Mouse (Mus musculus): ENCODE measurements at regions not wholly inside any gene's neighbourhood (a gene's known extent, or its start where the extent isn't known, plus 50 kb on each side); places are given as distances from the start of the nearest gene placed in this dataset.

GRCm38 (mm10) chr12:28181265-28181664 lies 370.9 kb downstream of the Dcdc2c start:
- no peak for DNase-seq (ENCODE audit: low spot score in 2 of 2)

- no peak for DNase-seq (ENCODE audit: low spot score in 2 of 2)
Observed at GRCm38 (mm10) chr12:28176016-28176415, 376.2 kb downstream of the Dcdc2c start.

- DNase-seq (ENCODE audit: low spot score in 2 of 2), result no peak
Observed at GRCm38 (mm10) chr12:28174078-28174477, 378.1 kb downstream of the Dcdc2c start.

GRCm38 (mm10) chr12:28158786-28159185 lies 393.4 kb downstream of the Dcdc2c start:
- no peak for DNase-seq (ENCODE audit: low spot score in 2 of 2)

GRCm38 (mm10) chr12:28150759-28151158 lies 401.4 kb downstream of the Dcdc2c start:
- DNase-seq (ENCODE audit: low spot score in 2 of 2), result no peak

GRCm38 (mm10) chr12:28135810-28136592 lies 416.2 kb downstream of the Dcdc2c start:
- DNase-seq (ENCODE audit: low spot score in 2 of 2), result no peak

GRCm38 (mm10) chr12:28122766-28123165 lies 429.4 kb downstream of the Dcdc2c start:
- no peak for DNase-seq (ENCODE audit: low spot score in 2 of 2)

- DNase-seq (ENCODE audit: low spot score in 2 of 2), result no peak
Observed at GRCm38 (mm10) chr12:28120106-28120505, 432.1 kb downstream of the Dcdc2c start.

- no peak for DNase-seq (ENCODE audit: low spot score in 2 of 2)
Observed at GRCm38 (mm10) chr12:28090673-28091072, 461.5 kb downstream of the Dcdc2c start.

GRCm38 (mm10) chr12:28085460-28085859 lies 466.7 kb downstream of the Dcdc2c start:
- DNase-seq (ENCODE audit: low spot score in 2 of 2), result no peak

GRCm38 (mm10) chr12:28076606-28077005 lies 475.6 kb downstream of the Dcdc2c start:
- no peak for DNase-seq (ENCODE audit: low spot score in 2 of 2)

GRCm38 (mm10) chr12:28068584-28068983 lies 483.6 kb downstream of the Dcdc2c start:
- no peak for DNase-seq (ENCODE audit: low spot score in 2 of 2)

- DNase-seq (ENCODE audit: low spot score in 2 of 2), result no peak
Observed at GRCm38 (mm10) chr12:28060281-28060680, 491.9 kb downstream of the Dcdc2c start.

GRCm38 (mm10) chr12:28055518-28056280 lies 496.5 kb downstream of the Dcdc2c start:
- DNase-seq (ENCODE audit: low spot score in 2 of 2), result peak; percentile 6 to 7

- no peak for DNase-seq (ENCODE audit: low spot score in 2 of 2)
Observed at GRCm38 (mm10) chr12:28054444-28054843, 497.8 kb downstream of the Dcdc2c start.

- no peak for DNase-seq (ENCODE audit: low spot score in 2 of 2)
Observed at GRCm38 (mm10) chr12:28047989-28048388, 504.2 kb downstream of the Dcdc2c start.

- DNase-seq (ENCODE audit: low spot score in 2 of 2), result no peak
Observed at GRCm38 (mm10) chr12:28038161-28038911, 513.9 kb downstream of the Dcdc2c start.

GRCm38 (mm10) chr12:27999170-27999569 lies 553.0 kb downstream of the Dcdc2c start:
- DNase-seq (ENCODE audit: low spot score in 2 of 2), result no peak

- no peak for DNase-seq (ENCODE audit: low spot score in 2 of 2)
Observed at GRCm38 (mm10) chr12:27992152-27992551, 560.0 kb downstream of the Dcdc2c start.

- DNase-seq (ENCODE audit: low spot score in 2 of 2), result no peak
Observed at GRCm38 (mm10) chr12:27984261-27984841, 567.8 kb downstream of the Dcdc2c start.

GRCm38 (mm10) chr12:27978257-27978931 lies 573.8 kb downstream of the Dcdc2c start:
- peak; percentile 15 to 30 for DNase-seq (ENCODE audit: low spot score in 2 of 2)

All from left cerebral cortex, adult 8-10 months (tissue).